Mouse (Mus musculus) heart, embryonic 11.5 days (tissue): Measurements from ENCODE around the gene Psmd3. TPM values are rescaled to one million over a fixed set of nuclear protein-coding genes. Genes with fewer than 3 reads are reported as not detected.
"Not testable (repeated sequence)": the region's sequence is repeated elsewhere in the genome, so short reads cannot be mapped to it uniquely, and the experiment has no call there.

ENCODE experiments used
- ATAC-seq: fragments of 200-750 bp; cut with Nextera tagmentation; replicated peaks from 2 replicates; pipeline ENCODE4 v1.8.0; 2017; ENCODE audit warnings: moderate library complexity; ENCODE audit not compliant: insufficient number of reproducible peaks, low FRiP score, low TSS enrichment
- H3K27ac ChIP-seq: fragments of 300-500 bp; sonication (generic); 2 replicates; pipeline ENCODE4 v1.5.1; 2014; ENCODE audit warnings: mild to moderate bottlenecking, low read depth, low read length
- H3K27me3 ChIP-seq: fragments of 300-500 bp; sonication (generic); 2 replicates; pipeline ENCODE4 v1.6.1; 2014; ENCODE audit warnings: mild to moderate bottlenecking, low read length, mixed read lengths; ENCODE audit not compliant: control insufficient read depth, insufficient read depth
- H3K36me3 ChIP-seq: fragments of 300-500 bp; sonication (generic); 2 replicates; pipeline ENCODE4 v1.6.1; 2014; ENCODE audit warnings: mild to moderate bottlenecking, low read length, moderate library complexity, mixed read lengths; ENCODE audit not compliant: control insufficient read depth, insufficient read depth
- H3K4me1 ChIP-seq: fragments of 300-500 bp; sonication (generic); 2 replicates; pipeline ENCODE4 v1.6.1; 2014; ENCODE audit warnings: low read length; ENCODE audit not compliant: control insufficient read depth, insufficient read depth
- H3K4me2 ChIP-seq: fragments of 300-500 bp; sonication (generic); 2 replicates; pipeline ENCODE4 v1.6.1; 2014; ENCODE audit warnings: mild to moderate bottlenecking, moderate library complexity
- H3K4me3 ChIP-seq: fragments of 300-500 bp; sonication (generic); 2 replicates; pipeline ENCODE4 v1.5.1; 2014; ENCODE audit warnings: low read depth, low read length
- H3K9ac ChIP-seq: fragments of 300-500 bp; sonication (generic); 2 replicates; pipeline ENCODE4 v1.6.1; 2014; ENCODE audit warnings: mild to moderate bottlenecking, low read depth, low read length, moderate library complexity
- H3K9me3 ChIP-seq: fragments of 300-500 bp; sonication (generic); replicated peaks from 2 replicates; pipeline ENCODE4 v1.6.1; 2016; ENCODE audit warnings: low read length; ENCODE audit not compliant: control insufficient read depth
- WGBS: fragments of 180-500 bp; shearing (Covaris S2); extraction: QIAGEN DNeasy Blood & Tissue Kit; methylation state at CpG from one replicate; pipeline ENCODE4 v1.1.7; 2014; ENCODE audit not compliant: insufficient replicate concordance; 5-methylcytosine and 5-hydroxymethylcytosine counted together
- polyA plus RNA-seq: library from polyadenylated mRNA; unstranded; fragments of >200 nt; fragmentation: Nextera tagmentation; extraction: Ambion mirVana; gene quantifications from 2 replicates; pipeline ENCODE4 v1.2.1, GENCODE M21; 2014

Psmd3 gene
- polyA plus RNA-seq, 1 experiment from 2014 or later = 131 TPM

GRCm38 (mm10) chr11:98707401-98708281 is 25.3 kb downstream of the Psmd3 start:
- H3K27ac ChIP-seq = no peak overlapping the region
- ATAC-seq = no peak
- no peaks in the 10 kb centered on the region for H3K9me3 ChIP-seq
- H3K27me3 ChIP-seq = no peaks in the 10 kb centered on the region
- H3K36me3 ChIP-seq = peaks cover 28% of the 10 kb centered on the region
- no peak overlapping the region for H3K4me2 ChIP-seq
- H3K4me1 ChIP-seq = peaks cover 13% of the 10 kb centered on the region
- 87% methylated on average over 22 of the region's 22 CpGs for WGBS
- H3K9ac ChIP-seq = no peak overlapping the region
- H3K4me3 ChIP-seq = no peak overlapping the region

- Histone ChIP-seq H3K4me2 (no peak overlapping the region), H3K36me3 (peaks cover 29% of the 10 kb centered on the region), H3K9ac (no peak overlapping the region), H3K4me3 (no peak overlapping the region), H3K27me3 (no peaks in the 10 kb centered on the region), H3K9me3 (no peaks in the 10 kb centered on the region), H3K27ac (peak overlapping the region; percentile 46; the same call in 1 of the 2 replicates), H3K4me1 (peaks cover 13% of the 10 kb centered on the region)
- 86% methylated on average over 19 of the region's 19 CpGs for WGBS
- ATAC-seq = no peak
Measured at GRCm38 (mm10) chr11:98708282-98708956, 26.1 kb downstream of the Psmd3 start.

- Histone ChIP-seq H3K9ac (no peak overlapping the region), H3K27me3 (no peaks in the 10 kb centered on the region), H3K36me3 (peaks cover 35% of the 10 kb centered on the region), H3K27ac (peak overlapping the region; percentile 46; the same call in 1 of the 2 replicates), H3K4me2 (no peak overlapping the region), H3K4me1 (peaks cover 13% of the 10 kb centered on the region), H3K4me3 (no peak overlapping the region), H3K9me3 (no peaks in the 10 kb centered on the region)
- WGBS = 78% methylated on average over 26 of the region's 26 CpGs
- ATAC-seq = no peak
Measured at GRCm38 (mm10) chr11:98709001-98709741, 26.8 kb downstream of the Psmd3 start.

GRCm38 (mm10) chr11:98710416-98711045 is 28.2 kb downstream of the Psmd3 start:
- H3K27me3 ChIP-seq = no peaks in the 10 kb centered on the region
- ATAC-seq = peak; percentile 53
- peaks cover 13% of the 10 kb centered on the region for H3K4me1 ChIP-seq
- no peaks in the 10 kb centered on the region for H3K9me3 ChIP-seq
- WGBS = 46% methylated on average over 12 of the region's 12 CpGs
- H3K4me3 ChIP-seq = no peak overlapping the region
- H3K4me2 ChIP-seq = no peak overlapping the region
- peaks cover 33% of the 10 kb centered on the region for H3K36me3 ChIP-seq
- H3K27ac ChIP-seq = peak overlapping the region; percentile 64; the same call in 1 of the 2 replicates
- H3K9ac ChIP-seq = peak overlapping the region; percentile 16; the same call in 1 of the 2 replicates

- H3K27me3 ChIP-seq = no peaks in the 10 kb centered on the region
- H3K9ac ChIP-seq = peak overlapping the region; percentile 16; the same call in 1 of the 2 replicates
- H3K4me2 ChIP-seq = no peak overlapping the region
- no peak overlapping the region for H3K4me3 ChIP-seq
- 55% methylated on average over 4 of the region's 4 CpGs for WGBS
- peaks cover 28% of the 10 kb centered on the region for H3K36me3 ChIP-seq
- peak overlapping the region; percentile 64; the same call in 1 of the 2 replicates for H3K27ac ChIP-seq
- no peaks in the 10 kb centered on the region for H3K9me3 ChIP-seq
- peaks cover 13% of the 10 kb centered on the region for H3K4me1 ChIP-seq
- ATAC-seq = no peak; the same call in 1 of the 2 replicates
Measured at GRCm38 (mm10) chr11:98711046-98711434, 28.7 kb downstream of the Psmd3 start.

- not testable (repeated sequence) for ATAC-seq, H3K9ac ChIP-seq, H3K27ac ChIP-seq, H3K4me3 ChIP-seq, H3K4me2 ChIP-seq, H3K27me3 ChIP-seq, H3K9me3 ChIP-seq
- peaks cover 13% of the 10 kb centered on the region for H3K4me1 ChIP-seq
- peaks cover 27% of the 10 kb centered on the region for H3K36me3 ChIP-seq
- 82% methylated on average over 5 of the region's 6 CpGs for whole genome bisulfite sequencing
Measured at GRCm38 (mm10) chr11:98712009-98712408, 29.7 kb downstream of the Psmd3 start.

- WGBS = 88% methylated on average over 12 of the region's 12 CpGs
- Histone ChIP-seq H3K9ac (no peak overlapping the region), H3K27me3 (no peaks in the 10 kb centered on the region), H3K4me3 (no peak overlapping the region), H3K4me2 (no peak overlapping the region), H3K27ac (no peak overlapping the region), H3K36me3 (peaks cover 28% of the 10 kb centered on the region), H3K9me3 (no peaks in the 10 kb centered on the region), H3K4me1 (peaks cover 13% of the 10 kb centered on the region)
- ATAC-seq = no peak
Measured at GRCm38 (mm10) chr11:98713703-98714102, 31.3 kb downstream of the Psmd3 start.

GRCm38 (mm10) chr11:98715946-98716345 is 33.6 kb downstream of the Psmd3 start:
- Histone ChIP-seq H3K27me3 (no peaks in the 10 kb centered on the region), H3K9me3 (no peaks in the 10 kb centered on the region), H3K4me3 (no peak overlapping the region), H3K4me2 (no peak overlapping the region), H3K27ac (no peak overlapping the region), H3K4me1 (no peaks in the 10 kb centered on the region; the same call in 1 of the 2 replicates), H3K9ac (no peak overlapping the region), H3K36me3 (peaks cover 22% of the 10 kb centered on the region)
- 89% methylated on average over 9 of the region's 9 CpGs for WGBS
- 0 out of 2 replicates have a peak, but pooled peaks have one; percentile 8 for ATAC-seq
